Mouse (Mus musculus): ENCODE data around the gene Tspan33. TPM values are rescaled to one million over a fixed set of nuclear protein-coding genes. Genes with fewer than 3 reads are reported as not detected.

Tspan33 gene
- polyA plus RNA-seq, 2 experiments, result 76.1 to 108 TPM

- TF ChIP-seq EP300 (IDR thresholded peaks at IDR 0.05; ENCODE audit: low read depth), result peak; percentile 95
- peak; percentile 66 for TF ChIP-seq CTCF (IDR thresholded peaks at IDR 0.05; ENCODE audit: low read depth)
- Histone ChIP-seq H3K36me3 (replicated peaks; ENCODE audit: control insufficient read depth, insufficient read depth, low read depth) (peaks cover 45% of the 10 kb centered on the region), H3K4me3 (ENCODE audit: insufficient read depth in 1 of 2, low read depth in 2 of 2, low read length in 2 of 2) (peak overlapping the region; percentile 78 to 83), H3K27me3 (ENCODE audit: control insufficient read depth, insufficient read depth, low read length) (peaks cover 3% of the 10 kb centered on the region), H3K4me1 (replicated peaks; ENCODE audit: control insufficient read depth in 2 of 2, insufficient read depth in 2 of 2, low read length in 1 of 2) (peaks cover 50 to 60% of the 10 kb centered on the region in 2 experiments), H3K9me3 (ENCODE audit: control insufficient read depth, low read length) (no peaks in the 10 kb centered on the region), H3K27ac (peak overlapping the region; percentile 97), H3K4me2 (ENCODE audit: low read depth) (peak overlapping the region; percentile 92), H3K9ac (replicated peaks) (peak overlapping the region; percentile 90)
- ATAC-seq (ENCODE audit: insufficient read depth) (peak; percentile 77), DNase-seq (ENCODE audit: low read depth in 3 of 3, low spot score in 3 of 3) (peak; percentile 91 to 92 (median 91))
- WGBS (ENCODE audit: insufficient replicate concordance), result 11% methylated on average over 3 of the region's 3 CpGs
Observed at GRCm38 (mm10) chr6:29697548-29697947, 3.5 kb downstream of the Tspan33 start.

GRCm38 (mm10) chr6:29699085-29699745 lies 5.2 kb downstream of the Tspan33 start:
- ATAC-seq (ENCODE audit: insufficient read depth), result peak; percentile 42

GRCm38 (mm10) chr6:29701051-29701450 lies 7.0 kb downstream of the Tspan33 start:
- peaks cover 63% of the 10 kb centered on the region for H3K36me3 ChIP-seq (replicated peaks; ENCODE audit: control insufficient read depth, insufficient read depth, low read depth)
- H3K27me3 ChIP-seq (ENCODE audit: control insufficient read depth, insufficient read depth, low read length), result no peaks in the 10 kb centered on the region
- peak overlapping the region; percentile 52 to 66 for H3K4me3 ChIP-seq (ENCODE audit: insufficient read depth in 1 of 2, low read depth in 2 of 2, low read length in 2 of 2)
- H3K9ac ChIP-seq (replicated peaks), result peak overlapping the region; percentile 88
- WGBS (ENCODE audit: insufficient replicate concordance), result 9% methylated on average over 6 of the region's 6 CpGs
- H3K9me3 ChIP-seq (ENCODE audit: control insufficient read depth, low read length), result no peaks in the 10 kb centered on the region
- TF ChIP-seq EP300 (IDR thresholded peaks at IDR 0.05; ENCODE audit: low read depth) (peak; percentile 100), CTCF (IDR thresholded peaks at IDR 0.05; ENCODE audit: low read depth) (peak; percentile 9; the same call in 1 of the 2 replicates)
- peak overlapping the region; percentile 89 for H3K4me2 ChIP-seq (ENCODE audit: low read depth)
- H3K27ac ChIP-seq, result peak overlapping the region; percentile 98
- peaks cover 70 to 82% of the 10 kb centered on the region in 2 experiments for H3K4me1 ChIP-seq (replicated peaks; ENCODE audit: control insufficient read depth in 2 of 2, insufficient read depth in 2 of 2, low read length in 1 of 2)
- peak; percentile 96 to 97 (median 97) for DNase-seq (ENCODE audit: low read depth in 3 of 3, low spot score in 3 of 3)
- peak; percentile 83 for ATAC-seq (ENCODE audit: insufficient read depth)

More at GRCm38 (mm10) chr6:29699085-29699745, 5.2 kb downstream of the Tspan33 start:
- TF ChIP-seq EP300 (IDR thresholded peaks at IDR 0.05; ENCODE audit: low read depth) (peak; percentile 94), CTCF (IDR thresholded peaks at IDR 0.05; ENCODE audit: low read depth) (no peak)
- peak overlapping the region; percentile 38 to 45 for H3K4me3 ChIP-seq (ENCODE audit: insufficient read depth in 1 of 2, low read depth in 2 of 2, low read length in 2 of 2)
- WGBS (ENCODE audit: insufficient replicate concordance), result 22% methylated on average over 7 of the region's 7 CpGs
- H3K4me1 ChIP-seq (replicated peaks; ENCODE audit: control insufficient read depth in 2 of 2, insufficient read depth in 2 of 2, low read length in 1 of 2), result peaks cover 59 to 67% of the 10 kb centered on the region in 2 experiments
- H3K9me3 ChIP-seq (ENCODE audit: control insufficient read depth, low read length), result no peaks in the 10 kb centered on the region
- H3K9ac ChIP-seq (replicated peaks), result peak overlapping the region; percentile 90
- H3K27me3 ChIP-seq (ENCODE audit: control insufficient read depth, insufficient read depth, low read length), result no peaks in the 10 kb centered on the region
- H3K4me2 ChIP-seq (ENCODE audit: low read depth), result peak overlapping the region; percentile 92
- H3K36me3 ChIP-seq (replicated peaks; ENCODE audit: control insufficient read depth, insufficient read depth, low read depth), result peaks cover 56% of the 10 kb centered on the region
- H3K27ac ChIP-seq, result peak overlapping the region; percentile 97
- DNase-seq (ENCODE audit: low read depth in 3 of 3, low spot score in 3 of 3), result peak; percentile 76 to 85 (median 83)

GRCm38 (mm10) chr6:29702126-29702525 lies 8.1 kb downstream of the Tspan33 start:
- 33% methylated on average over 3 of the region's 3 CpGs for WGBS (ENCODE audit: insufficient replicate concordance)
- no peaks in the 10 kb centered on the region for H3K27me3 ChIP-seq (ENCODE audit: control insufficient read depth, insufficient read depth, low read length)
- H3K4me3 ChIP-seq (ENCODE audit: insufficient read depth in 1 of 2, low read depth in 2 of 2, low read length in 2 of 2), result peak overlapping the region; percentile 52 to 66; a peak in 3 of 4 replicates
- no peaks in the 10 kb centered on the region for H3K9me3 ChIP-seq (ENCODE audit: control insufficient read depth, low read length)
- peaks cover 61% of the 10 kb centered on the region for H3K36me3 ChIP-seq (replicated peaks; ENCODE audit: control insufficient read depth, insufficient read depth, low read depth)
- ATAC-seq (ENCODE audit: insufficient read depth) (no peak), DNase-seq (ENCODE audit: low read depth in 3 of 3, low spot score in 3 of 3) (no peak)
- TF ChIP-seq EP300 (IDR thresholded peaks at IDR 0.05; ENCODE audit: low read depth) (0 out of 2 replicates have a peak, but pooled peaks have one; percentile 6), CTCF (IDR thresholded peaks at IDR 0.05; ENCODE audit: low read depth) (no peak)
- H3K9ac ChIP-seq (replicated peaks), result peak overlapping the region; percentile 88
- peak overlapping the region; percentile 89 for H3K4me2 ChIP-seq (ENCODE audit: low read depth)
- peaks cover 63 to 77% of the 10 kb centered on the region in 2 experiments for H3K4me1 ChIP-seq (replicated peaks; ENCODE audit: control insufficient read depth in 2 of 2, insufficient read depth in 2 of 2, low read length in 1 of 2)
- H3K27ac ChIP-seq, result peak overlapping the region; percentile 98

- no peaks in the 10 kb centered on the region for H3K9me3 ChIP-seq (ENCODE audit: control insufficient read depth, low read length)
- H3K27me3 ChIP-seq (ENCODE audit: control insufficient read depth, insufficient read depth, low read length), result no peaks in the 10 kb centered on the region
- H3K4me3 ChIP-seq (ENCODE audit: insufficient read depth in 1 of 2, low read depth in 2 of 2, low read length in 2 of 2), result peak overlapping the region in 1 of 2 experiments; percentile 11; a peak in 2 of 4 replicates
- 45% methylated on average over 5 of the region's 5 CpGs for WGBS (ENCODE audit: insufficient replicate concordance)
- ATAC-seq (ENCODE audit: insufficient read depth) (no peak), DNase-seq (ENCODE audit: low read depth in 3 of 3, low spot score in 3 of 3) (no peak)
- peak overlapping the region; percentile 89 for H3K4me2 ChIP-seq (ENCODE audit: low read depth)
- H3K27ac ChIP-seq, result peak overlapping the region; percentile 49
- TF ChIP-seq EP300 (IDR thresholded peaks at IDR 0.05; ENCODE audit: low read depth) (0 out of 2 replicates have a peak, but pooled peaks have one; percentile 29), CTCF (IDR thresholded peaks at IDR 0.05; ENCODE audit: low read depth) (no peak)
- H3K9ac ChIP-seq (replicated peaks), result peak overlapping the region; percentile 28
- peaks cover 63% of the 10 kb centered on the region for H3K36me3 ChIP-seq (replicated peaks; ENCODE audit: control insufficient read depth, insufficient read depth, low read depth)
- peaks cover 47 to 58% of the 10 kb centered on the region in 2 experiments for H3K4me1 ChIP-seq (replicated peaks; ENCODE audit: control insufficient read depth in 2 of 2, insufficient read depth in 2 of 2, low read length in 1 of 2)
Observed at GRCm38 (mm10) chr6:29704143-29704542, 10.1 kb downstream of the Tspan33 start.

Data from liver, embryonic 14.5 days (tissue).